Mouse (Mus musculus) ES-Bruce4 (cell line): ENCODE results near the gene Aebp2. TPM values are rescaled to one million over a fixed set of nuclear protein-coding genes. Genes with fewer than 3 reads are reported as not detected.
"Not testable (repeated sequence)": the region's sequence is repeated elsewhere in the genome, so short reads cannot be mapped to it uniquely, and the experiment has no call there.

ENCODE experiments used
- H3K27ac ChIP-seq: 2 replicates; pipeline ENCODE4 v1.5.1; 2012; ENCODE audit warnings: low read length, inconsistent platforms; ENCODE audit not compliant: insufficient read depth
- H3K27me3 ChIP-seq: 2 replicates; pipeline ENCODE4 v1.6.1; 2012; ENCODE audit warnings: mild to moderate bottlenecking, low read length, inconsistent platforms; ENCODE audit not compliant: control insufficient read depth, poor library complexity, insufficient read depth, severe bottlenecking
- H3K36me3 ChIP-seq: 2 replicates; pipeline ENCODE4 v1.6.1; 2012; ENCODE audit warnings: inconsistent platforms, mild to moderate bottlenecking, low read length, moderate library complexity; ENCODE audit not compliant: control insufficient read depth, poor library complexity, insufficient read depth, severe bottlenecking
- H3K4me1 ChIP-seq: one replicate; pipeline ENCODE4 v1.8.1; 2011; ENCODE audit warnings: low read length; ENCODE audit not compliant: control insufficient read depth, insufficient read depth
- H3K4me3 ChIP-seq: 2 replicates; pipeline ENCODE4 v1.5.1; 2011; ENCODE audit warnings: low read depth, mild to moderate bottlenecking, low read length
- H3K9ac ChIP-seq: 2 replicates; pipeline ENCODE4 v1.6.1; 2012; ENCODE audit warnings: low read depth, mild to moderate bottlenecking, inconsistent platforms; ENCODE audit not compliant: poor library complexity, severe bottlenecking
- H3K9me3 ChIP-seq: replicated peaks from 2 replicates; pipeline ENCODE4 v1.6.1; 2012; ENCODE audit warnings: mild to moderate bottlenecking, low read length, inconsistent platforms; ENCODE audit not compliant: control insufficient read depth, poor library complexity, insufficient read depth, severe bottlenecking
- CTCF ChIP-seq: IDR thresholded peaks from one replicate; pipeline ENCODE4 v1.8.1; 2011; ENCODE audit warnings: low read depth, low read length
- EP300 ChIP-seq: IDR thresholded peaks from 2 replicates; pipeline ENCODE4 v1.6.1; 2011; ENCODE audit warnings: low read depth, low read length; ENCODE audit not compliant: insufficient read depth
- POLR2A ChIP-seq: IDR thresholded peaks from one replicate; pipeline ENCODE4 v1.8.1; 2011; ENCODE audit warnings: low read length; ENCODE audit not compliant: insufficient read depth
- polyA plus RNA-seq: library from polyadenylated mRNA; stranded (reverse); fragments of >200 nt; gene quantifications from 2 replicates; pipeline ENCODE4 v1.2.4, GENCODE M21; 2011; ENCODE audit warnings: low read depth; ENCODE audit not compliant: missing spikeins, insufficient read depth, insufficient read length

Gene Aebp2
- polyA plus RNA-seq, 1 experiment = 93.7 TPM

DNA sequence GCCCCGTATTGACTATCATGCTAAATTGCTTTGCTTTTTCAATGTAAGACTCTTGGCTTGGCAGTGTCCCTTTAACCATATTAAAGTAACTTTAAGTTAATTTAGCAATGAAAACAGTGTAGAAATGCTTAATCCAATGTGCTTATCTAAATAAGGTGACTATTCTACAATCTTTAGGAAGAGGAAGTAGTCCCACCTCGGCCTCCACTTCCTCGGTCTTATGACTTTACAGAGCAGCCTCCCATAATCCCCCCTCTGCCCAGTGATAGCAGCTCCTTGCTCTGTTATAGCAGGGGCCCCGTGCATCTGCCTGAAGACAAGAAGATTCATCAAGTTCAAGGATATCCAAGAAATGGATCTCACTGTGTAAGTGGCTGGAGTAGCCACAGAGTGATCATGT lies 42.3 kb upstream of the Aebp2 start:
- H3K27me3 ChIP-seq = no peaks in the 10 kb centered on the region
- H3K36me3 ChIP-seq = no peaks in the 10 kb centered on the region
- no peak overlapping the region for H3K27ac ChIP-seq
- no peak overlapping the region for H3K4me3 ChIP-seq
- H3K9me3 ChIP-seq = no peaks in the 10 kb centered on the region
- no peak overlapping the region for H3K9ac ChIP-seq
- peaks cover 3% of the 10 kb centered on the region for H3K4me1 ChIP-seq
- TF ChIP-seq CTCF (no peak), EP300 (no peak), POLR2A (no peak)

DNA sequence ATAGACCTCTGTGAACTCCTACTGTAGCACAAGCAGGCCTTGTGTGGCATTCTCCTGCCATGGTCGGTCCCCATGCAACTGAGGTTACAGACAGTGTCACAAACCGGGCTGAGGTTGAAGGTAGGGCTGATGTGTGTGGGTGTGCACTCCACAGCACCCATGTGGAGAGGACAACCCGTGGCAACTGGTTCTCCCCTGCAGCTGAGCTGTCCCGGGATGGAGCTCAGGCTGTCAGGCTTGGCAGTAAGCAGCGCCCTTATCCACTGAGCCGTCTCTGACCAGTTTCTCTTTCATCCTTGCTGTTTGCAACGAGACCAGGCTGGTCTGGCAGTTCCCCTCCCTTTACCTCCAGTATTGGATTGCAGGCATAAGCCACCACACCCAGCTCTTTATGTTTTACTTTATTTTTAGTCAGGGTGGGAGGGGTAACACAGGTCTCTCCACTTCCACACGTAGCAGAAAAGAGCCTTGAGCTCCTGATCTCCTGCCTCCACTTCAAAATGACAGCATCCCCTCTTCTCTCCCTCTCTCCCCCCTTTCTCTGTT lies 35.7 kb upstream of the Aebp2 start:
- peaks cover 10% of the 10 kb centered on the region for H3K36me3 ChIP-seq
- no peak overlapping the region for H3K27ac ChIP-seq
- TF ChIP-seq EP300 (no peak), POLR2A (no peak), CTCF (no peak)
- no peak overlapping the region for H3K4me3 ChIP-seq
- H3K9ac ChIP-seq = no peak overlapping the region
- H3K4me1 ChIP-seq = no peaks in the 10 kb centered on the region
- no peaks in the 10 kb centered on the region for H3K9me3 ChIP-seq
- H3K27me3 ChIP-seq = no peaks in the 10 kb centered on the region

DNA sequence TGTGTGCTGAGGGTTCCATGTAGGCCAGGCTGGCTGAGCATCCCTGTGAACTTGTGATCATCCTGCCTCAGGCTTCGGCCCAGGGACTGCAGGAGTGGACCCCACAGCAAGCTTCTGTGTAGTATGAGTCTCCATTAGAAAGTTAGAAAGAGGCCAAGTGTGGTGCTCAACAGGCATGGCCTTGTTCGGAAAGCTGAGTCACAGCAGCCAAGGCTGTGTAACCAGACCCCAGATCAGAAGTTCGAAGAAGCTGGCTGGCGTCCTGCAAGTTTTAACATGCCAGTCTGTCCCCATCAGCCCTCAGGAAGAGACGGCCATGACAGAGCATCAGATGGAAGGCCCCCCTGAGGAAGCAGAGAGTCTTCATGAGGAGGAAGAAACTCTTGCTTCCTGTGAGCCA lies 31.1 kb upstream of the Aebp2 start:
- H3K27ac ChIP-seq = no peak overlapping the region
- peaks cover 11% of the 10 kb centered on the region for H3K36me3 ChIP-seq
- H3K9ac ChIP-seq = no peak overlapping the region
- no peak overlapping the region for H3K4me3 ChIP-seq
- TF ChIP-seq POLR2A (no peak), CTCF (no peak), EP300 (no peak)
- no peaks in the 10 kb centered on the region for H3K4me1 ChIP-seq
- H3K9me3 ChIP-seq = no peaks in the 10 kb centered on the region
- H3K27me3 ChIP-seq = no peaks in the 10 kb centered on the region

DNA sequence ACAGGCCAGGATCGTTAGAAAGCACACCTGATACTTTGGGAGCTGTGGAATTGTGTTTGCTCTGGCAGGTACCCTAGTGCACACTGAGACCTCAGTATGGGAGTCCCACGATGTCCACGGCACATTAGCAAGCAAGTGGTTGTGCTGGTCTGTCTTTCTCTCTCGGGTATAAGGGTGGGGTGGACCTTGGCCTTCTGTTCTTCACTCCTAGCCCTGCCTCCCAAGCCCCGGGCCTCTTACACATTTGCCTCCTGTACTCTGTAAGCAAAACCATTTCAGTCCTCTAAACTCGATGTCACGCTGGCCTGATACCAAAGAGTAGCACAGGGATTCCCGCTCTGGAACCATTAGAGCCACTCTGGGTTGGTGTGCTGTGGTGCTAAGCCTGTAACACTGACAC lies 29.8 kb upstream of the Aebp2 start:
- peaks cover 7% of the 10 kb centered on the region for H3K36me3 ChIP-seq
- no peak overlapping the region for H3K4me3 ChIP-seq
- H3K27me3 ChIP-seq = no peaks in the 10 kb centered on the region
- no peak for TF ChIP-seq EP300
- no peak for TF ChIP-seq POLR2A
- no peak for TF ChIP-seq CTCF
- H3K9ac ChIP-seq = no peak overlapping the region
- H3K27ac ChIP-seq = no peak overlapping the region
- H3K4me1 ChIP-seq = no peaks in the 10 kb centered on the region
- H3K9me3 ChIP-seq = no peaks in the 10 kb centered on the region

DNA sequence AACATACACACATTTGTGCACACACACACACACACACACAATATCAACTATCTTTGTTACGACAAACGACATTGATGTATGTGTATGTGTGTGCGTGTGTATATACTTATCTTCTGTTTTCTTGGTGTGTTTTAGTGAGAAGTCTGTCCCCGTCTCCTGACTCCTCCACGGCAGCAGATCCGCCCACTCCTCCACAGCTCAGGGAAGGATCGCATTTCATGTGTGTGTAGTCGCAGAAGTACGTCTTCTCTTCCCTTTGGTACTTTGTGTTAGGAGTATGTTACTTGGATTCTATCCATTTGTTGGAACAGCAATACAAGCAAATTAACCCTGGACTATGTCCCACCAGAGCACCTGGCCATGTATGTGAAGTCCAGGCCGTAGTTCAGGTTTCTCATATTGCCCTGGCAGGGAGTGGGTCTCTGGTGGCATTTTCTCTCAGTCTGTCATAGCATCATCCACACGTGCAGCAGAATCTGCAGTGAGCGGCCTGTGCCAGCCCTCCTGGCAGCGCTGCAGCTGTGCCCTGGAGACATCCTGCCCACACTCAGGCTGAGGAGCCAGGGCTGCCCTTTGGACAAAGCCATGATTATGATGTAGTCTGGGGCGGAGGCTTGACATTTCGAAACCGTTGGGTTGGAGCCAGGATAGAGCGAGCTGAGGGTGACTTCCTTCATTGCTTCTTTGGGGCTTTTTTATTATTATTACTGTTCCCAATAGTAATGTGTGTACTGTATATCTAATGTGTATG lies 28.9 kb upstream of the Aebp2 start:
- H3K36me3 ChIP-seq = peaks cover 6% of the 10 kb centered on the region
- H3K4me1 ChIP-seq = no peaks in the 10 kb centered on the region
- TF ChIP-seq EP300 (no peak), CTCF (no peak), POLR2A (no peak)
- no peak overlapping the region for H3K27ac ChIP-seq
- no peaks in the 10 kb centered on the region for H3K27me3 ChIP-seq
- no peak overlapping the region for H3K9ac ChIP-seq
- no peak overlapping the region for H3K4me3 ChIP-seq
- no peaks in the 10 kb centered on the region for H3K9me3 ChIP-seq

DNA sequence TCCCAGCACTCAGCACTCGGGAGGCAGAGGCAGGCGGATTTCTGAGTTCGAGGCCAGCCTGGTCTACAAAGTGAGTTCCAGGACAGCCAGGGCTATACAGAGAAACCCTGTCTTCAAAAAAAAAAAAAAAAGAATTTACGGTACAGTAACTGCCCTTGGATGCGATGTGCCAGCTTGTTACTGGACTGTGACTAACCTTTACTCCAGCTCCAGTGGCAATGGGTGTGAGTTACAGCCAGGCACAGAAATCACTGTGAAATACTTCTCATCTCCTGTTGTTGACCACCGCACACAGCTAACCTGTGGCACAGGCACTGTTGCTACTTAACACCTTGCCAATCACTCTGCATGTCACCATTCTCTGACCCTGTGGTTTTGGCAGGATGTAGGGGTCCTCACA lies 26.9 kb upstream of the Aebp2 start:
- not testable (repeated sequence) for H3K36me3 ChIP-seq, H3K4me1 ChIP-seq, H3K4me3 ChIP-seq, H3K27ac ChIP-seq, H3K27me3 ChIP-seq, H3K9me3 ChIP-seq, H3K9ac ChIP-seq
